Mouse (Mus musculus): Measurements from ENCODE around the gene Olfml2b. TPM values are rescaled to one million over a fixed set of nuclear protein-coding genes. Genes with fewer than 3 reads are reported as not detected.

Olfml2b gene
- total RNA-seq, 2 experiments from 2014 or later = 1.1 TPM; not detected in 1

DNA sequence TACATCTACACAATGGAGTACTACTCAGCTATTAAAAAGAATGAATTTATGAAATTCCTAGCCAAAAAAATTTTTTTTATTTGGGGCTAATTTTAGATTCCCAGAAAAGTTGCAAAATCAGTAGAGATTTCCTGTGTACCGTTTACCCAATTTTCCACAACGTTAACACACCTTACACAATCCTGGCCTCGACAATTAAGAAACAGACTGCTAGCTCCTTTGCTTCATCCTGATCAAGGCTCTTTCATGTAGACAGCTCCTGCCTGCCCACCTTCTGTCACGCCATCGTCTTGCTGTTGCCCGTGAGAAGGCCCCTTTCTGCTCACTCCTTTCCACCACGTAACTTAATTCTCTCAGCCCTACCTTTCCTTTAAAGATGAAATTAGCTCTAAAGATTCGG is 45.4 kb downstream of the Olfml2b start:
- peak; percentile 91 for ATAC-seq (replicated peaks; ENCODE audit: poor library complexity, severe bottlenecking)

GRCm38 (mm10) chr1:170691301-170691700 is 47.0 kb downstream of the Olfml2b start:
- no peak for ATAC-seq (replicated peaks; ENCODE audit: poor library complexity, severe bottlenecking)

- ATAC-seq (replicated peaks; ENCODE audit: poor library complexity, severe bottlenecking) = no peak
Measured at GRCm38 (mm10) chr1:170694821-170695291, 50.5 kb downstream of the Olfml2b start.

GRCm38 (mm10) chr1:170695326-170695725 is 51.0 kb downstream of the Olfml2b start:
- no peak for ATAC-seq (replicated peaks; ENCODE audit: poor library complexity, severe bottlenecking)

- no peak for ATAC-seq (replicated peaks; ENCODE audit: poor library complexity, severe bottlenecking)
Measured at GRCm38 (mm10) chr1:170696996-170697395, 52.7 kb downstream of the Olfml2b start.

GRCm38 (mm10) chr1:170697771-170698356 is 53.5 kb downstream of the Olfml2b start:
- ATAC-seq (replicated peaks; ENCODE audit: poor library complexity, severe bottlenecking) = no peak

DNA sequence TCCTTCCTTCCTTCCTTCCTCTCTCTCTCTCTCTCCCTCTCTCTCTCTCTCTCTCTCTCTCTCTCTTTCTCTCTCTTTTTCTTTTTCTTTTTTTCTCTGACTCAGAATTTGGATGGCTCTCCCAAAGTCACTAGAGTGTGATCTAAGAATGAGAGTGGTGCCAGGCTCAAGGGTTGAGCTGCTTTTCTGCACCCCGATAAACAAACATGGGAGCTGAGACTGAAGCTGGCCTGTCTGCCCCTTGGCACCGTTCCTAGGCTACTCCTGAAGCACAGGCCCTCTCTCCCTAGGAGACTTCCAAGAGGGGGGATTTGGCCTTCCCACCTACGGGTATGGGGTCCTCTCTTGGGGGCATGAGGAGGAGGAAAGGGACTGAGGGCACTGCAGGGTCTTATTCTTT is 54.4 kb downstream of the Olfml2b start:
- ATAC-seq (replicated peaks; ENCODE audit: poor library complexity, severe bottlenecking) = no peak

DNA sequence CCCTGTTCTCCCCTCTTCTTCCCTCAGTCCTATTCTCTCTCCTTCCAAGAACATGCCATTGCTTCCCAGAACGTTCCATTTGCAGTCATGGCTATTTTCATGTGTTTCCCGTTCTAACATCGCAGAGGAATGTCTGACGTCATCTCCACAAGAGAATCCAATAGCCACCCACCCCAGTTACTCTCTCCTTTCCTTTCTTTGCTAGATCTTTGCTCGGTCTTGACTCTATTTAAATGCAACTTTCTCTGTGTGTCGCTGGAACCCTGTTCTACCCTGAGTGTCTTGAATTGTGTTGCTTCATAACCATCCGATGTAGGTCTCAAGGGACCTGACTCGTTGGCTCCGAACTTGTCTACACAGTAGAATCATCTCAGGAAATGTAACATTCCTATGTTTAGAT is 55.2 kb downstream of the Olfml2b start:
- no peak for ATAC-seq (replicated peaks; ENCODE audit: poor library complexity, severe bottlenecking)

GRCm38 (mm10) chr1:170700496-170701027 is 56.2 kb downstream of the Olfml2b start:
- no peak for ATAC-seq (replicated peaks; ENCODE audit: poor library complexity, severe bottlenecking)

DNA sequence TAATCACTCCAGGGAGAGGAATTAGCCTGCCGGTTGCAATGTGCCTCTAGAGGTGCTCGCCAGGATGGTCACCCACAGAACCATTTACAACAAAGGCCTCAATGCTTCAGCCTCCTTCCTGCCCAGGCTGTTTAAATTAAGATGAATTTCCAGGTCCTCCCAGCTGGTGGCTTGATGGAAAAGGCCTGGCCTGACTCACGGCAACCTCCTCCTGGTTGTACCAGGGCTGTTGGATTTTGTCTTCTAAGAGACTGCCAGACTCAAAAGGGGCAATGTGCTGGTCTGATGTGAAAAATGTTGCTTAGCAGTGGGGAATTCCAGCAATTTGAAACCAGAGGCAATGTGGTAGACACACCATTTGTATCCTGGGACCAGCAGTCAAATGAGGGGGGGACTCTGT is 56.8 kb downstream of the Olfml2b start:
- no peak for ATAC-seq (replicated peaks; ENCODE audit: poor library complexity, severe bottlenecking)

GRCm38 (mm10) chr1:170701582-170701981 is 57.2 kb downstream of the Olfml2b start:
- ATAC-seq (replicated peaks; ENCODE audit: poor library complexity, severe bottlenecking) = 0 out of 2 replicates have a peak, but pooled peaks have one; percentile 13

DNA sequence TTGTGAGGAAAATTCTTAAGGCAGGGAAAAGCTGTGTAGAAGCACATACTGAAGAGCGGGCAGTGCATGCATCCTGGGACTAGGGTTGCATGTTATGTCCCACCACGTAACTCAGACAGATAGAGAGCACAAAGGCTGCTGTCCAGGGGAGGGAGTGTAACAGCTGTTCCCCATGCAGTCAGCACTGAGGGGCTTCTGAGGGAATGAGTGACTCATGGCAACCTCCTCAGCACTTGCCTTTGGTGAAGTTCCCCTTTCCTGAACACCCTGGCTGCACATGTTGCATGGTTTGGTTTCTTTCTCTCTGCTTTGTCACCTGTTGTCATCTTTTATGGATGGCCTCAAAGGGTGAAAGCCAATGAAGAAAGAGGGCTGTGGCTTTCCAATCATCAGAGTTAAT is 57.9 kb downstream of the Olfml2b start:
- ATAC-seq (replicated peaks; ENCODE audit: poor library complexity, severe bottlenecking) = peak; percentile 90

GRCm38 (mm10) chr1:170702958-170703357 is 58.6 kb downstream of the Olfml2b start:
- ATAC-seq (replicated peaks; ENCODE audit: poor library complexity, severe bottlenecking) = peak; percentile 47

GRCm38 (mm10) chr1:170704103-170704502 is 59.8 kb downstream of the Olfml2b start:
- ATAC-seq (replicated peaks; ENCODE audit: poor library complexity, severe bottlenecking) = no peak

DNA sequence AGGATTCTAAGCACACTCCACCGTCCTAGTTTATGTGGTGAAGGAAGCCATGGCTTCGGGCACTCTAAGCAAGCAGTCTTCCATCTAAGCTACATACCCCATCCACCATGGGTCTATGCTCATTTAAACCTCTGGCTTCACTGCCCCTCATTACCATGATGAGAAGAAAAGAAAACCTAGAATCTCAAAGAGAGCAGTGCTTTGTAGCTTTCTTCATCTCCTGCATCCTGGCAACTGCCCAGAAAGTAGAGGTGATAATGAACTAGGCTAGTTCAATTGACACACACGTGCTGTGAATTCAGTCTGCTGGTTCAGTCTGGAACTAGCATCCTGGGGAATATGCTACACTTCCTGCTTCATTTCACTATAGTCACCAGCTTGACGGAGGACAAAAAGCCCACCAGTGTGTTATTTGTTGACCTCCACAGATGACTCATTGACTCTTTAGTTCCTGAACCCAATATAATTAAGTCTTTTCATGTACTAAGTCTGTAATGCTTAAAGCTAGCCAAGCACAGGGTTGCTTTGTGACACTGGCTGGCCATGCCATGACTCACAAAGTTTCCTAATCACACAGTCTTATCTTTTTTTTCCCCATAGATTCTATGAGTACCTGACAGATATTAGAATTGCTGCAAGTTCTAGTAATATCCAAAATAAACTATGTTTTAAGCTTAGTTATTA is 60.7 kb downstream of the Olfml2b start:
- no peak for ATAC-seq (replicated peaks; ENCODE audit: poor library complexity, severe bottlenecking)

DNA sequence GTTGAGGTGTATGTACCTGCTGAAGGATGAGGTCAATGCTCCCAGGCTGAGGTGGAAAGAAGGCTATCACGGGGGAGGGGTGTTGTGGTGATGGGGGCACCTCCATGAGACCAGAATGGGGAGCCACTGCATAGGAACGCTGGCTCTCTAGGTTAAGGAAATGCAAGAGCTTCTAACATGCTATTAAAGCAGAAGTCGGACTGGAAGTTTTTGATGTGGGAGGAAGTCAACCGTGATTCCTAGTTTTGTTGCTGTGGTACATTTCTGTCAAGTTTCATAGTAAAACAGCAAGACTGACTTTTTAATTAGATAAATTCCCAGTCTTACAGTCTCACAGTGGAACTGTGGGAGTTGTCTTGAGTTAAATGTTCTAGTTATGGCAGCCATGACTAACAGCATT is 61.7 kb downstream of the Olfml2b start:
- ATAC-seq (replicated peaks; ENCODE audit: poor library complexity, severe bottlenecking) = no peak

DNA sequence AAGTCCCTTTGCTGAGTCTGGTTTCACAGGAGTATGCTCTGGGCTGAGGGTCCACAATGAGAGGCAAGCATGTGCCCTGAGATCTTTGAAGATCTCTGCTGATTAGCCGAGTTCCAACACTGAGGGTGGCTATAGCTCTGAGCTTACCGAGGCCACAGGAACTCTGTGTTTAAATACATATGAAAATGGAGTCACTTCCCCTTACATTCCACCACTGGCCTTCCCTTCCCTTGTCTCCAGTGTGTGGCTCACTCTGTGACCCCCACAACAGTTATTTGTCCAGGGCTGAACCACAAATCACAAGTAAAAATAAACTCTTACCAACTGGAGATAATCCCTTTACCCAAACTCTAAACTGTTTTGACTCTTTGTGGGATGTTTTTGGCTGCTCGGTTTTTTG is 64.7 kb downstream of the Olfml2b start:
- peak; percentile 65 for ATAC-seq (replicated peaks; ENCODE audit: poor library complexity, severe bottlenecking)

GRCm38 (mm10) chr1:170709481-170709880 is 65.1 kb downstream of the Olfml2b start:
- ATAC-seq (replicated peaks; ENCODE audit: poor library complexity, severe bottlenecking) = peak; percentile 97

DNA sequence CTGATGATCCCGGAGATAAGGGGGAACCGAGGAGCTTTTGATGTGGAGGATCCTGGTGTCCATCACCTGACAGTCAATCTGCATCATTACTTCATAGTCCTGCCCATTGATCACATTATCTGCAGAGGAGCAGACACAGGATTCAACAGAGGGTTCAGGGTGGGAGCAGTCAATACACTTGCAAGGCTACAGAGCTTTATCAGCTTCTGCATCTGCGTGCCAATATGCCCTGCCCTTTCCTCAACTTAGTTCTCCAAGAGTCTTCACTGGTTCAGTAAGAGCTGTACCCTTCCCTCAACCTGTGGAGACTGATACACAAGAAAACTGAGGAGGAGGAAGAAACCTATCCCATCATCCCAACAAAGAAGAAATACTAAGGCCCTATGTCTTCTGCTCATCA is 65.6 kb downstream of the Olfml2b start:
- no peak for ATAC-seq (replicated peaks; ENCODE audit: poor library complexity, severe bottlenecking)

DNA sequence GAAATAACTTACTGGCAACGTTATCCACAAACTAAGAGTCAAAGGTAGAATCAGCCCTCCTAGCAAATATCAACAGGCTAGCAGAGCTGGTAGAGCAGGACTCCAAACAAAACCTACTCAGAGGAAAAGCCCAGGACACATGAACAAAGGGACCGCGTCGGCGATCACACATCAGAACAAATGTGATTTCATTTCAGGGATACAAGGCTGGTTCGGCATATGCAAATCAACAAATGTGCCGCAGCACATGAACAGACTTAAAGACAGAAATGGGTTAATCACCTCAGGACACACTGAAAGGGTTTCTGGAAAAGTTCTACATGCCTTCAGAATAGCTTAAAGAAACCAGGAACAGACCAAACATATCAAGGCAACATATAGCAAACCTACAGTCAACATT is 67.4 kb downstream of the Olfml2b start:
- ATAC-seq (replicated peaks; ENCODE audit: poor library complexity, severe bottlenecking) = no peak

- ATAC-seq (replicated peaks; ENCODE audit: poor library complexity, severe bottlenecking) = no peak
Measured at GRCm38 (mm10) chr1:170717241-170717828, 73.0 kb downstream of the Olfml2b start.

All from granulocyte monocyte progenitor cell, adult 5-6 weeks (primary cell).